Mouse (Mus musculus): ENCODE results near the gene Csn1s2a.
A peak's percentile ranks its signal among the peaks of the same experiment; 100 is the strongest.

The Csn1s2a gene

DNA sequence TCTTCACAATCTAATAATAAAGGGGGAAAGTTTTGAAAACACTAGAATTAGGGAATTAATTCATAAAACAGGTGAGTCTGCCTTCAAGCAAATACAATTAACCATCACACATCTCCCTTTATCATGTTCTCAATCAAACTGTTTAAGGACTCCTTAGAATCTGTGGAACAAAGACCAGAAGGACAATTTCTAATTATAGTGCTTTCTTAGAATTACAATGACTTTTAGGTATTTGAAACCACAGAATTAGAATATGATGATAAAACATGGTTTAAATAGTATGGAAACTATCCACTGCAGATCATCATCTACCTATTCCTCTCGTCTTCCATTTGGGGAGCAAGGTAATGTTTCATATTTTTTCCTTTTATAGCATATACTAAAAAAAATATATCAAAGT is at the start of gene Csn1s2a:
Gene Csn1s2a (plus strand): TSS at position 301 of the 400 bp plus-strand sequence.
- no peak for DNase-seq (ENCODE audit: low read depth, low spot score)

DNA sequence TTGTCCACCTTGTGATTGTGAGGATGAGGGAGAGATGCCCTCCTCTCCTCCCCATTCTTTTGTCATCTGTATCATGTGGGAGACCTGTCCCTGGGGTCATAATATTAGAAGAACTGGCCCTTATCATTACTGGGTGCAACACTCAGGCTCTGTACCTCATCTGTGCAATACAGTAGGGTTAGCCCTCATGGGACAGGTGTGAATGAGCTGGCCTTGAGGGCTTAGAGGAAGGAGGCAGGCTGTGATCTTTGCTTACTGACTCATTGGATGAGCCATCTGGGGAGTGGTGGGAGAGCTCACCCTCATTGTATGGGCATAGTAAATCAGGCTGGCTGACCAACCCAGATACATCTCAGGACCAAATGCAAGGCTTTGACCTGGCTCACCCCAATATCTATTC is 39.5 kb upstream of the Csn1s2a start:
- DNase-seq (ENCODE audit: low read depth, low spot score), result no peak

DNA sequence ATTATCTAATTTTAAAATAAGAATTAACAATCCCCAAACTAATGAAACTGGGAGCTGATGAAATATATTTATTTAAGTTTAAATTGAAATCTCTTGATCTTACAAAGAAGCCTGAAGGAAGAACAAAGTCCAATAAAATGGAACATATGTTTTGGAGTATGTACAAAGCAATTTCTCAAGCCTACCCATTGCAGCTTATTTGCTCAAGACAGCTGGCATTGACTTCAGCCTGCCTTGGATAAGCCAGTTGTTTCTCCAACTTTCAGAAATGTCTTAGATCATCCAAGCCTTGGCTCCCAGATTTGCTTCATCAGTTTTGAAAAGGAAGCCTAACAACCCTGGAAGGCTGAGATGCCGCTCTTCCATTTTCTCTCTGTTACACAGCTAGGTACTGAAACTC is 20.9 kb upstream of the Csn1s2a start:
- DNase-seq (ENCODE audit: low read depth, low spot score), result no peak

DNA sequence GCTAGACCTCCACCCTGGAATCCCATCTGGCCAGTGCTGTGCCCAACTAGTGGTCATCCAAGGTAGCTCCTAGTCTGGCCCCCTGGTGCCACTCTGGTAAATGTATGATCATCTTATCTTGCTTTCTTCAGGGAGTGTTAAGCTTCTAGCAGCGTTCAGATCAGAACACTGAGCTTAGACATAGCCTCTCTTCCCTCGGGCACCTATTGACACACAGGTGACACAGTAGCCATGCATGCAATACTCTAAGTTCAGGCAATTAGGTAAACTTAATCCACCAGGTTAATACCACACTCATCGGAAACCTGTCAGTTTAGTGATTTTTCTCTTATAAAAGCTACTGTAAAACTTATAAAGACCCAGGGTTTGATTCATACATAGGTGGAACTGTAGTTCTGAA is 9.8 kb upstream of the Csn1s2a start:
- no peak for DNase-seq (ENCODE audit: low read depth, low spot score)

DNA sequence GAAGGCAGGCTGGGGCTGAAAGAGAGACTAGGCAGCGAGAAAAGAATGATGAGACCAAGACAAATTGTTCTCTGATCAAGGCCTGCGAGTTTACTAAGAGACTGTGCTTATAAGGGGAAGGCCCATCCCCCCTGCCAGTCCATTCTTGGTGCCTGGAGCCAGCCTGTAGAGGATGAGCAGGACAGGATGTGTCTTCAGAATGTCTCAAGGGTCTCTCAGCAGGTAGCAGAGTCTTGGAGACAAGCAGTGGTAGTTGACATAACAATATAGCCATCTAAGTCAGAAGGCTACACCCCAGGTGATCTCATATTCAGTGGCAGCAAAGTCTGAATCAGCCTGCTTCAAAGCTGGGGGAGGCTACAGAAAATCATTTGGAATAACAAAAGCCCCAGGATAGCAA is 2.2 kb upstream of the Csn1s2a start:
- peak; percentile 95 for DNase-seq (ENCODE audit: low read depth, low spot score)

DNA sequence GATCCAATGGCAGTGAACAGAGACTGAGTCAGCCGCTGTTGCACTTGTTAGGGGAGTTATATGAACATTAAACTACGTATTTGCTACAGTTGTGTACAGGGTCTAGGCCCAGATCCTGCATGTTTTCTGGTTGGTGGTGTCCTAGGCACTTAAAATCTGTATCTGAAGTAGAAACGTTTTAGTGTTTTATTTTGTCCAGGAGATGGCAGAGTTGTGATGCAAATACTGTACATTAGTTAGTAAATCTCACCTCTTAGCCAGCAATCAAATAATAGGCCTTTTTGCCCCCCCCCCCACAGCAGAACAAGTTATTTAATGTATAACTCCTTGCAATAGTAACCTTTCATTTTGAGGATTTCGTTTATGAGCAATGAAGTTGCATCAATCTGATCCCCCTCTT is 8.4 kb downstream of the Csn1s2a start:
- DNase-seq (ENCODE audit: low read depth, low spot score), result peak; percentile 19

DNA sequence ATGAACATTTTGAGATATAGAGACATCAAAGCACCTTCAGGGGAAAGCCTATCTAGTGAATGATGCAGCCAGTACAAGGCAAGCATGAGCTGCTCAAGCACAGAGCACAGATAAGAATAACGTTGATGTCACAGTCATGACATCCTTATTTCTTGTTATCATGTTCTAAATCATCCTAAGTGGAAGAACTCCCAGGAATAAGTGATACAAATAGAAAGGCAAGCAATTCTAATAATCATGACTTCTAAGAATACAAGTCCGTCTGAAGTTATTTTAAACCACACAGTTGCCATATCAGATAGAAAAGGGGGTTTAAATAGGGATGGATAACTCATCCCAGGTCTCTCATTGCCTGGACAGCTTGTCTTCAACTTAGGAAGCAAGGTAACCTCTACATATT is 33.4 kb downstream of the Csn1s2a start, which contains the start of gene Csn1s2b:
Gene Csn1s2b (plus strand): TSS at position 301 of the 400 bp plus-strand sequence.
- DNase-seq (ENCODE audit: low read depth, low spot score), result no peak

DNA sequence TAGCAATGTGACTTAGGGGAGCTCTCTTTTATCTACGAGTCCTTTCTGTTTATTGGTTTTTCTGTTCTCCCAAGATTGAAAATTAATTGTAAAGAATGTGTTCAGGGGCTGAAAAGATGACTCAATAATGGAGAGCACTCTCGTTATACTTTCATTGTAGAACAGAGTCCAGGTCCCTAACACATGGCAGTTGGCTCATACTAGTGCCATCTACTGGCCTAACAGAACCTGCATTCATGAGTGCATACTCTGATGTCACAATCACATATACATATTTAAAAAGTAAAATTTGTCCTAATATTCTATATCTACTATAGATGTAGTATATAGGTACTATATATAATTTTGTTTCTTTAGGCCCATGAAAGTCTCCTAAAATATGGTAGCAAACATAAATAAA is 34.9 kb downstream of the Csn1s2a start:
- DNase-seq (ENCODE audit: low read depth, low spot score), result peak; percentile 19

DNA sequence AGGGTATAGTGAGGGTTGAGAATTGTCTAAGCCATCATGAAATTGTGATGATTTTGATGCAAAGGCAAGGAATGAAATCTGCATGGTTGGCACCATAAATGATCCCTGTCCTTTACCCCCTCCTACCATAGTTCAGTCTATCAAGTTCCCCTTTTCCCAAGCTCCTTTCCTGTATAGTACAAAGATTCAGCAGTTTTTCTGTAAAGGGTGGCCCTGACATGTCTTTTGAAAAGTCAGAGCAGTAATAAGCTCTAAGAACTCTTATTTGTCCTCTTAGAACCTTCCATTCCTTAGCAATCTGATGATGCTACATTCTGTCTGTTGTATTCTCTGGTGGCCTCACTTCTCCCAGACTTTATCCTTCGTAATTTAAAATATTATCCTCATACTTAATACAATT is 51.0 kb downstream of the Csn1s2a start, which contains the start of gene Prr27:
Gene Prr27 (plus strand): TSS at position 301 of the 400 bp plus-strand sequence.
- DNase-seq (ENCODE audit: low read depth, low spot score), result no peak

Data from ES-CJ7 (cell line).